Mouse (Mus musculus) olfactory bulb, adult 2 months (tissue): ENCODE data around the gene Rpl26. TPM values are rescaled to one million over a fixed set of nuclear protein-coding genes. Genes with fewer than 3 reads are reported as not detected.

ENCODE experiments used
- H3K27ac ChIP-seq: fragments of 200-500 bp; 2 replicates; pipeline ENCODE4 v1.5.1; 2012; ENCODE audit warnings: low read depth, low read length; ENCODE audit not compliant: insufficient read depth
- H3K4me1 ChIP-seq: fragments of 200-500 bp; 2 replicates; pipeline ENCODE4 v1.6.1; 2012; ENCODE audit warnings: low read length; ENCODE audit not compliant: control insufficient read depth, insufficient read depth
- H3K4me3 ChIP-seq: fragments of 200-500 bp; 2 replicates; pipeline ENCODE4 v1.5.1; 2012; ENCODE audit warnings: mild to moderate bottlenecking, low read depth, low read length, moderate library complexity; ENCODE audit not compliant: insufficient read depth
- CTCF ChIP-seq: fragments of 200-500 bp; IDR thresholded peaks from 2 replicates; pipeline ENCODE4 v1.5.1; 2012; ENCODE audit warnings: low read depth, mild to moderate bottlenecking, low read length, moderate library complexity; ENCODE audit not compliant: insufficient read depth
- POLR2A ChIP-seq: fragments of 200-500 bp; IDR thresholded peaks from 2 replicates; pipeline ENCODE4 v1.6.1; 2012; ENCODE audit warnings: mild to moderate bottlenecking, low read depth, low read length, moderate library complexity; ENCODE audit not compliant: insufficient read depth
- WGBS: fragments of 180-500 bp; shearing (Covaris S2); methylation state at CpG from one replicate; pipeline ENCODE4 v1.1.7; 2018; 5-methylcytosine and 5-hydroxymethylcytosine counted together
- polyA plus RNA-seq: library from polyadenylated mRNA; stranded (reverse); fragments of >200 nt; gene quantifications from 2 replicates; pipeline ENCODE4 v1.2.4, GENCODE M21; 2012; ENCODE audit warnings: low replicate concordance; ENCODE audit not compliant: missing spikeins, insufficient read depth, insufficient read length

The Rpl26 gene
- polyA plus RNA-seq, 1 experiment, result 1,027 TPM

- peaks cover 5% of the 10 kb centered on the region for H3K4me1 ChIP-seq
- 80% methylated on average over 3 of the region's 3 CpGs for WGBS
- TF ChIP-seq CTCF (no peak), POLR2A (no peak)
- H3K4me3 ChIP-seq, result no peak overlapping the region
- no peak overlapping the region for H3K27ac ChIP-seq
These were observed 3.8 kb downstream of the Rpl26 start for GRCm38 (mm10) chr11:68905138-68905531.

- Histone ChIP-seq H3K4me3 (no peak overlapping the region), H3K27ac (no peak overlapping the region), H3K4me1 (peaks cover 4% of the 10 kb centered on the region)
- 94% methylated on average over 9 of the region's 9 CpGs for whole genome bisulfite sequencing
- TF ChIP-seq POLR2A (no peak), CTCF (no peak)
These were observed 4.5 kb downstream of the Rpl26 start for GRCm38 (mm10) chr11:68905665-68906460.

GRCm38 (mm10) chr11:68906461-68906790 lies 5.0 kb downstream of the Rpl26 start:
- 72% methylated on average over 4 of the region's 4 CpGs for WGBS
- H3K27ac ChIP-seq, result no peak overlapping the region

GRCm38 (mm10) chr11:68907251-68907650 lies 5.9 kb downstream of the Rpl26 start:
- WGBS, result 78% methylated on average over 3 of the region's 3 CpGs
- no peak overlapping the region for H3K27ac ChIP-seq

More at GRCm38 (mm10) chr11:68906461-68906790, 5.0 kb downstream of the Rpl26 start:
- H3K4me1 ChIP-seq, result peaks cover 3% of the 10 kb centered on the region
- no peak for TF ChIP-seq POLR2A
- no peak for TF ChIP-seq CTCF
- H3K4me3 ChIP-seq, result no peak overlapping the region

GRCm38 (mm10) chr11:68908846-68909503 lies 7.6 kb downstream of the Rpl26 start:
- Histone ChIP-seq H3K27ac (no peak overlapping the region), H3K4me3 (no peak overlapping the region), H3K4me1 (peaks cover 8% of the 10 kb centered on the region)
- TF ChIP-seq CTCF, result no peak
- TF ChIP-seq POLR2A, result no peak
- WGBS, result 77% methylated on average over 7 of the region's 7 CpGs

More at GRCm38 (mm10) chr11:68907251-68907650, 5.9 kb downstream of the Rpl26 start:
- Histone ChIP-seq H3K4me3 (no peak overlapping the region), H3K4me1 (peaks cover 8% of the 10 kb centered on the region)
- no peak for TF ChIP-seq CTCF

- 18% methylated on average over 14 of the region's 14 CpGs for WGBS
- no peak overlapping the region for H3K27ac ChIP-seq
- H3K4me1 ChIP-seq, result peaks cover 8% of the 10 kb centered on the region
- H3K4me3 ChIP-seq, result no peak overlapping the region
- no peak for TF ChIP-seq CTCF
- TF ChIP-seq POLR2A, result no peak
These were observed 10.3 kb downstream of the Rpl26 start for GRCm38 (mm10) chr11:68911531-68912177.

GRCm38 (mm10) chr11:68914566-68914965 lies 13.2 kb downstream of the Rpl26 start:
- Histone ChIP-seq H3K27ac (no peak overlapping the region), H3K4me1 (peaks cover 8% of the 10 kb centered on the region), H3K4me3 (no peak overlapping the region)
- 94% methylated on average over 4 of the region's 4 CpGs for WGBS
- TF ChIP-seq POLR2A (no peak), CTCF (no peak)

GRCm38 (mm10) chr11:68923191-68923590 lies 21.8 kb downstream of the Rpl26 start:
- Histone ChIP-seq H3K27ac (no peak overlapping the region), H3K4me3 (no peak overlapping the region), H3K4me1 (no peaks in the 10 kb centered on the region)
- TF ChIP-seq POLR2A (no peak), CTCF (no peak)
- WGBS, result 82% methylated on average over 3 of the region's 3 CpGs

GRCm38 (mm10) chr11:68924749-68925148 lies 23.4 kb downstream of the Rpl26 start:
- WGBS, result 92% methylated on average over 2 of the region's 2 CpGs
- no peak overlapping the region for H3K4me3 ChIP-seq
- no peaks in the 10 kb centered on the region for H3K4me1 ChIP-seq
- no peak overlapping the region for H3K27ac ChIP-seq
- TF ChIP-seq POLR2A (no peak), CTCF (no peak)
